In genomic region chr7:75800530-75800929, GRCm38 (mm10) we compare ENCODE assay signal across 29 mouse cellular contexts. TPM values are rescaled to one million over a fixed set of nuclear protein-coding genes. Genes with fewer than 3 reads are reported as not detected.
DNase-seq lines count a peak whose midpoint lies in the region; ATAC-seq lines count a peak whose summit lies in the region.
"Had no signal": no experiment of that assay in that cellular context is flagged by ENCODE, and none has a peak within 500 bp of the region (broad histone marks: within the 10 kb centered on the region; RNA-seq: fewer than 3 reads in every experiment).

No protein-coding gene starts in this region.

- peak; percentile 51 for ATAC-seq in CD4-positive, CD25-positive, alpha-beta regulatory T cell, adult 4 months
- ATAC-seq in hindbrain, embryonic 11.5 days (ENCODE audit: low FRiP score), result no peak
- ATAC-seq: forebrain, embryonic 14.5 days; forebrain, postnatal 0 days had no signal

- peak; percentile 42 for DNase-seq in CD4-positive helper T cell, adult 2 months (ENCODE audit: low read depth, low spot score)
- peak; percentile 49 for DNase-seq in T-cell, adult 2 months (ENCODE audit: low spot score)
- DNase-seq in induced T-regulatory cell, adult 2 months (ENCODE audit: low read depth), result peak; percentile 82
- no peak for DNase-seq in gastrocnemius, adult 8-10 months (ENCODE audit: low spot score in 2 of 2)
- no peak for DNase-seq in hindbrain, embryonic 11.5 days (ENCODE audit: low spot score)
- DNase-seq in right cerebral cortex, postnatal 10 days (ENCODE audit: low spot score in 2 of 2), result no peak
- DNase-seq: adrenal gland, adult 2 months; adrenal gland, postnatal 14 days; cerebellum, adult 11 months; cerebellum, adult 8-10 months; cerebellum, postnatal 10 days; cerebellum, postnatal 36 days; embryo, embryonic 11 days; forebrain, postnatal 0 days; gastrocnemius, adult 2 months; gastrocnemius, postnatal 25 days; heart, adult 2 months; heart, postnatal 14 days; heart, postnatal 4 days; kidney, adult 18-20 months had no signal

- H3K27ac ChIP-seq in hindbrain, embryonic 11.5 days (ENCODE audit: low read depth, low read length), result no peak overlapping the region
- H3K27ac ChIP-seq: embryonic facial prominence, embryonic 10.5 days; embryonic facial prominence, embryonic 13.5 days; forebrain, embryonic 10.5 days; gastrocnemius, adult 2 months; heart, adult 2 months; heart, embryonic 10.5 days; heart, embryonic 13.5 days; hindbrain, embryonic 12.5 days; hindbrain, embryonic 15.5 days had no signal

- H3K27me3 ChIP-seq in hindbrain, embryonic 11.5 days (ENCODE audit: control insufficient read depth, insufficient read depth, low read length), result no peaks in the 10 kb centered on the region
- H3K27me3 ChIP-seq: embryonic facial prominence, embryonic 13.5 days; heart, embryonic 13.5 days; hindbrain, embryonic 12.5 days; hindbrain, embryonic 15.5 days had no signal

- no peak overlapping the region for H3K4me2 ChIP-seq in hindbrain, embryonic 11.5 days (replicated peaks; ENCODE audit: low read depth, low read length)
- H3K4me2 ChIP-seq: embryonic facial prominence, embryonic 13.5 days; heart, embryonic 13.5 days; hindbrain, embryonic 12.5 days; hindbrain, embryonic 15.5 days had no signal

- no peak overlapping the region for H3K4me3 ChIP-seq in hindbrain, embryonic 11.5 days (ENCODE audit: low read depth, low read length)
- H3K4me3 ChIP-seq: embryonic facial prominence, embryonic 10.5 days; embryonic facial prominence, embryonic 13.5 days; forebrain, embryonic 10.5 days; gastrocnemius, adult 2 months; heart, adult 2 months; heart, embryonic 10.5 days; heart, embryonic 13.5 days; hindbrain, embryonic 12.5 days; hindbrain, embryonic 15.5 days had no signal

- H3K36me3 ChIP-seq in hindbrain, embryonic 11.5 days (ENCODE audit: control insufficient read depth, insufficient read depth, low read length), result no peaks in the 10 kb centered on the region
- H3K36me3 ChIP-seq: embryonic facial prominence, embryonic 10.5 days; embryonic facial prominence, embryonic 13.5 days; forebrain, embryonic 10.5 days; heart, embryonic 10.5 days; heart, embryonic 13.5 days; hindbrain, embryonic 12.5 days; hindbrain, embryonic 15.5 days had no signal

- 70% methylated on average over 4 of the region's 4 CpGs for WGBS in hindbrain, embryonic 11.5 days

- H3K9ac ChIP-seq in hindbrain, embryonic 11.5 days (ENCODE audit: low read depth, low read length), result no peak overlapping the region
- H3K9ac ChIP-seq: embryonic facial prominence, embryonic 13.5 days; forebrain, postnatal 0 days; heart, embryonic 13.5 days; hindbrain, embryonic 12.5 days; hindbrain, embryonic 15.5 days had no signal

- no peaks in the 10 kb centered on the region for H3K9me3 ChIP-seq in hindbrain, embryonic 11.5 days (ENCODE audit: control insufficient read depth, low read length)
- H3K9me3 ChIP-seq: embryonic facial prominence, embryonic 10.5 days; embryonic facial prominence, embryonic 13.5 days; forebrain, embryonic 10.5 days; heart, embryonic 10.5 days; heart, embryonic 13.5 days; hindbrain, embryonic 12.5 days; hindbrain, embryonic 15.5 days had no signal

- H3K4me1 ChIP-seq in hindbrain, embryonic 11.5 days (replicated peaks; ENCODE audit: control insufficient read depth, insufficient read depth, low read length), result no peaks in the 10 kb centered on the region

RNA-seq across cellular contexts. Expression of gene Klhl25, which starts 47.6 kb away (rescaled TPM):
- 10 to 100 TPM; 11.1 to 15.7 TPM for polyA plus RNA-seq in CD4-positive, CD25-positive, alpha-beta regulatory T cell, adult 4 months (2017; shearing (Covaris generic))
- total RNA-seq in gastrocnemius, adult 8-10 months (2022), result 1 to 10 TPM; 1.7 to 3.6 (median 2.8) TPM
- 17.0 and 20.1 TPM in 2 replicates for polyA plus RNA-seq in hindbrain, embryonic 11.5 days (2014; fragmentation: Nextera tagmentation; extraction: Ambion mirVana)

Comparison
In these comparisons a context has a peak if more than half of its experiments do, and no peak if none do; other contexts are left out.
1. DNase-seq: peak in CD4-positive helper T cell, adult 2 months (single experiment), T-cell, adult 2 months (single experiment) and induced T-regulatory cell, adult 2 months (single experiment); none in gastrocnemius, adult 8-10 months (0 of 2), hindbrain, embryonic 11.5 days (single experiment) and right cerebral cortex, postnatal 10 days (0 of 2).